Mouse (Mus musculus) hindbrain, embryonic 11.5 days (tissue): ENCODE measurements around the gene Fam222b. TPM values are rescaled to one million over a fixed set of nuclear protein-coding genes. Genes with fewer than 3 reads are reported as not detected.
"Not testable (repeated sequence)": the region's sequence is repeated elsewhere in the genome, so short reads cannot be mapped to it uniquely, and the experiment has no call there.

Experiments used
- ATAC-seq: fragments of 200-750 bp; cut with Nextera tagmentation; 2 replicates; pipeline ENCODE4 v1.8.0; 2017; ENCODE audit warnings: mild to moderate bottlenecking, moderate TSS enrichment, moderate library complexity; ENCODE audit not compliant: low FRiP score
- DNase-seq: peaks from one replicate; pipeline ENCODE4 v3.0.0-alpha.2; 2015; ENCODE audit warnings: low spot score
- H3K27ac ChIP-seq: fragments of 300-500 bp; sonication (generic); 2 replicates; pipeline ENCODE4 v1.5.1; 2014; ENCODE audit warnings: mild to moderate bottlenecking, low read depth, low read length
- H3K27me3 ChIP-seq: fragments of 300-500 bp; sonication (generic); 2 replicates; pipeline ENCODE4 v1.6.1; 2014; ENCODE audit warnings: mild to moderate bottlenecking, low read length, moderate library complexity, mixed read lengths; ENCODE audit not compliant: control insufficient read depth, insufficient read depth
- H3K36me3 ChIP-seq: fragments of 300-500 bp; sonication (generic); 2 replicates; pipeline ENCODE4 v1.6.1; 2014; ENCODE audit warnings: mild to moderate bottlenecking, low read length, moderate library complexity, mixed read lengths; ENCODE audit not compliant: control insufficient read depth, insufficient read depth
- H3K4me1 ChIP-seq: fragments of 300-500 bp; sonication (generic); replicated peaks from 2 replicates; pipeline ENCODE4 v1.6.1; 2014; ENCODE audit warnings: low read length, mixed read lengths; ENCODE audit not compliant: control insufficient read depth, insufficient read depth
- H3K4me2 ChIP-seq: fragments of 300-500 bp; sonication (generic); replicated peaks from 2 replicates; pipeline ENCODE4 v1.6.1; 2014; ENCODE audit warnings: mild to moderate bottlenecking, low read depth, low read length
- H3K4me3 ChIP-seq: fragments of 300-500 bp; sonication (generic); 2 replicates; pipeline ENCODE4 v1.5.1; 2014; ENCODE audit warnings: low read depth, low read length
- H3K9ac ChIP-seq: fragments of 300-500 bp; sonication (generic); 2 replicates; pipeline ENCODE4 v1.6.1; 2014; ENCODE audit warnings: low read depth, low read length
- H3K9me3 ChIP-seq: fragments of 300-500 bp; sonication (generic); 2 replicates; pipeline ENCODE4 v1.6.1; 2016; ENCODE audit warnings: low read length; ENCODE audit not compliant: control insufficient read depth
- WGBS: fragments of 180-500 bp; shearing (Covaris S2); extraction: QIAGEN DNeasy Blood & Tissue Kit; methylation state at CpG from one replicate; pipeline ENCODE4 v1.1.7; 2014; 5-methylcytosine and 5-hydroxymethylcytosine counted together
- polyA plus RNA-seq: library from polyadenylated mRNA; unstranded; fragments of >200 nt; fragmentation: Nextera tagmentation; extraction: Ambion mirVana; gene quantifications from 2 replicates; pipeline ENCODE4 v1.2.1, GENCODE M21; 2014

The Fam222b gene
- polyA plus RNA-seq, 1 experiment from 2014 or later, result 24.4 TPM

DNA sequence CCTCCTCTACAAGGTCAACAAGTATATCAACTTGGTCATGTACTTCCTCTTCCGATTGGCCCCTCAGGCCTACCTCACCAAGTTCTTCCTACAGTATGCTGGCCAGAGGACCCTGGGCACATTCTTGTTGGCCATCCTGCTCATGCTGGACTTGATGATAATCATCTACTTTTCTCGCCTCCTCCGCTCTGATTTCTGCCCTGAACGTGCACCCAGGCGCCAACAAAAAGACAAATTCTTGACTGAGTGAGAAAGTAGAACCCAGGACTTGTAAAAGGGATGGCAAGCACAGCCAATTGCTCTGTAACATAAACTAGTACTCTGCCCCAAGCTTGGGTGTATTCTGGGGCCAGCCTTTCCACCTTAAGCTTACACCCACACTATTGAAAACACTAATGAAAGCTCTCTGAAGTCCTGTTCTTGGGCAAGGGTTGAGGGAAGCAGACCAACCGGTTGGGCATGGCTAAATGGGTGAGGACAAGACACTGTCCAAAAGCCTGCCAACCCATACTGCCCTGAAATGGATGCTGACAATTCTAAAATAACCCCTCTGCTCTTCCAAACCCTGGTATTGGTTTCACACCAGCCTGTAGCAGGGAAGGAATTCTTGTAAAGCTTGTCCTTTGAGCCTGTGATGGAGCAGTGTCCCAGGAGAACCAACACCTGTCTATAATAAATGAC, 85.8 kb downstream of the Fam222b start:
- peaks cover 9% of the 10 kb centered on the region; the same call in 1 of the 2 replicates for H3K36me3 ChIP-seq
- H3K4me2 ChIP-seq, result no peak overlapping the region
- WGBS, result 78% methylated on average over 6 of the region's 6 CpGs
- ATAC-seq (no peak), DNase-seq (no peak)
- no peaks in the 10 kb centered on the region for H3K9me3 ChIP-seq
- H3K9ac ChIP-seq, result no peak overlapping the region
- H3K27me3 ChIP-seq, result no peaks in the 10 kb centered on the region
- H3K4me1 ChIP-seq, result peaks cover 22% of the 10 kb centered on the region
- H3K4me3 ChIP-seq, result no peak overlapping the region
- no peak overlapping the region for H3K27ac ChIP-seq

DNA sequence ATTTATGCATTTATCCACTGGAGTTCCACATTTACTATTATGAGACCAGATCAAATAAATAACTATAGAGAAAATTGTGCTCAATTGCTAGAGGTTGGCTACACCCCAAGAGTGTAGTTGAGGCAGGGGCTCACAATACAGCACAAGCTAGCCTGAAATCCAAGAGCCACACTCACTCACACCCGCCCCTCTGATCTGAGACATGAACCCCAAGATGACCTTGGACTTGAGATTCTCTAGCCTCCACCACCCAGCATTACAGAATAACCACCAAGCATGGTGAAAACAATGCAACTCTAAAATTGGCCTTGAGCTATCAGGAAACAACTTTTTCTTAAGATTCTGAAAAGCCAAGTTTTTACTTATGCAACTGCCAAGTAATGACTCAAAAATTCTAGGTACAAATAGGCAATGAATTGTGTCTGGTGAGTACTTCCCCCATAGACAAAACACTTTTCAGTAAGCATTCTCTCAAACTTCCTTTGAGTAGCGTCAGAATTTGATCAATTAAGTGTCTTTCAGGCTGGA, 87.4 kb downstream of the Fam222b start:
- H3K4me2 ChIP-seq, result peak overlapping the region; percentile 54
- 46% methylated on average over 2 of the region's 2 CpGs for WGBS
- DNase-seq, result no peak
- H3K4me1 ChIP-seq, result peaks cover 21% of the 10 kb centered on the region
- H3K27ac ChIP-seq, result no peak overlapping the region
- H3K36me3 ChIP-seq, result peaks cover 9% of the 10 kb centered on the region; the same call in 1 of the 2 replicates
- ATAC-seq, result no peak
- no peak overlapping the region for H3K9ac ChIP-seq
- H3K9me3 ChIP-seq, result no peaks in the 10 kb centered on the region
- H3K27me3 ChIP-seq, result no peaks in the 10 kb centered on the region
- peak overlapping the region; percentile 88 for H3K4me3 ChIP-seq

DNA sequence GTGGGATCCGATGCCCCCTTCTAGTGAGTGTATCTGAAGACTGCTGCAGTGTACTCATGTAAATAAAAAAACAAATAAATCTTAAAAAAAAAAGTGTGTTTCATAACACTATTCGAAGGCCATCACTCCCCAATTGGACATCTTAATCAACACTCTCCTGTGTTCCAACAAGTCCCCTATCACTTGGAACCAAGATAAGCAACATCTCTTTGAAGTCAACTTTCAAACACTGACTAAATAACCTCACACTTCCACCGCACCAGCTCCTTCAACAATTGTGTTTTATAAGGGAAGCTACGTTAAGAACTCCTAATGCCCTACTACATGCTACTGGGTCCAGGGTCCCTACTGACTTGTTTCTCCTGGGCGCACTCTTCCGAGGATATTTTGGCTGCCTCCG, 88.0 kb downstream of the Fam222b start:
- WGBS, result 9% methylated on average over 7 of the region's 7 CpGs
- Histone ChIP-seq H3K9ac (peak overlapping the region; percentile 91), H3K4me2 (peak overlapping the region; percentile 54), H3K27ac (0 out of 2 replicates have a peak overlapping the region, but pooled peaks have one; percentile 93), H3K36me3 (peaks cover 9% of the 10 kb centered on the region; the same call in 1 of the 2 replicates), H3K4me1 (peaks cover 17% of the 10 kb centered on the region), H3K4me3 (peak overlapping the region; percentile 88), H3K27me3 (no peaks in the 10 kb centered on the region), H3K9me3 (no peaks in the 10 kb centered on the region)
- ATAC-seq (no peak), DNase-seq (no peak)

DNA sequence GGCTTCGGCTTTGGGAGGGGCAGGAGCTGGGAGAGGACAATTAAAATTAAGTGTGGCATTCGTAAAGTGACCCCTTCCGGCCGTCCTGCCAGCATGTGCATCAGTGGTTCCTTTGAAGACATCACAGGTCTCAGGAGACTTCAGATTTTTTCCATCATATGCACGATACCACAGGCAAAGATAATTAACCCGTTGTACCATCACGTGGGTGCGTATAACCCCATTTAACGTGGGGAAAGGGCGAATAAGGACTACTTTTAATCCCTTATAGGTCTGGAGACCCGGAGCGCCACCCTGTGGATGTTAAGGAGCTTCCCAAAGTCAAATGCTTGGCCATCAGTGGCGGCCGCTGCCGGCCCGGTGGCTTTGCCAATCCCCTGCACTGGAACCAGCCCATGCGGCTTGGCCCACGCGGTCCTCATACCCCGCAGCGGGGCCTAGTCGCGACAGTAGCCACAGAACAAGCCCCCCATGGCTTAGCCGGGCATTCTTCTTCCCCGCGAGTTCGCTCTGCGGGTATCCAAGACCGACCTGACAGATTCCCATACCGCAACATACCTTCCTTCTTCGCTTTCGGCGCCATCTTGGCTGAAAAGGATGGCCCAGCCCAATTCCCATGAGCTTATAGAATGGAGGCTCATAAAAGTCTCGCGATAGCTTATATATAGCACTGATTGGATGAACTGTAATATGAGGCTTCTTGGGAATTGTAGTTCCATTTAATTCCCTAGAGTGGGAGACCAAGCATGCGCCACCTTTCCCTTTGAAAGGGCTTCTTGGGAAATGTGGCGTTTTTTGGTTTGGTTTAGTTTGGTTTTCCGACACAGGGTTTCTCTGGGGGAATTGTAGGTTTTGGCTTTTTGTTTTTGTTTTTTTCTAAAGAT, 88.7 kb downstream of the Fam222b start, which contains the start of gene Rpl23a:
Gene Rpl23a, minus strand, starts transcription at position 624 of the 884 bp plus-strand sequence.
- DNase-seq (peak; percentile 89), ATAC-seq (peak; percentile 92)
- WGBS, result under 1% methylated on average over 38 of the region's 38 CpGs
- Histone ChIP-seq H3K9me3 (no peaks in the 10 kb centered on the region), H3K9ac (peak within 1 kb of the TSS; percentile 91), H3K4me1 (peaks cover 14% of the 10 kb centered on the region), H3K27me3 (no peaks in the 10 kb centered on the region), H3K4me3 (peak within 1 kb of the TSS; percentile 88), H3K27ac (peak within 1 kb of the TSS; percentile 93), H3K4me2 (peak within 1 kb of the TSS; percentile 54), H3K36me3 (peaks cover 9% of the 10 kb centered on the region; the same call in 1 of the 2 replicates)

DNA sequence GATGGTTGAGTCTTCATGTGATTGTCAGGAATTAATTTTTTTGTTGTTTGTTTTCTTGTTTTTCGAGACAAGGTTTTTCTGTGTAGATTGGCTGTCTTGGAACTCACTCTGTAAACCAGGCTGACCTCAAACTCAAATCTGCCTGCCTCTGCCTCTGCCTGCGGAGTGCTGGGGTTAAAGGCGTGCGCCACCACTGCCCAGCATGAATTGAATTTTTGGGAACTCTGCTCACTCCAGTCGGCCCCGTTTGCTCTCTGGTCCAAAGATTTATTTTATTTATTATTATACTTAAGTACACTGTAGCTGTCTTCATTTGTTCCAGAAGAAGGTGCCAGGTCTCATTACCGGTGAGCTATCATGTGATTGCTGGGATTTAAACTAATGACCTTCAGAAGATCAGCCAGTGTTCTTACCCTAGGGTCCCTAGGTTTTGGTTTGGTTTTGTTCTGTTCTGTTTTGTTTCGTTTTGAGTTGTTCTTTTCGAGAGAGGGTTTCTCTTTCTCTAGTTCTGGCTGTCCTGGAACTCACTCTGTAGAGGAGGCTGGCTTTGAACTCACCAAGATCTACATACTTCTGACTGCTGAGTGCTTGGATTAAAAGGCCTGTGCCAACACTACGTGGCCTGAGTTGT, 89.5 kb downstream of the Fam222b start:
- 50% methylated on average over 10 of the region's 10 CpGs for WGBS
- Histone ChIP-seq H3K9me3 (no peaks in the 10 kb centered on the region), H3K27me3 (no peaks in the 10 kb centered on the region), H3K4me2 (peak overlapping the region; percentile 54), H3K27ac (no peak overlapping the region), H3K9ac (no peak overlapping the region), H3K4me3 (peak overlapping the region; percentile 88), H3K4me1 (peaks cover 8% of the 10 kb centered on the region), H3K36me3 (peaks cover 9% of the 10 kb centered on the region; the same call in 1 of the 2 replicates)
- DNase-seq, result no peak
- ATAC-seq, result peak; percentile 15

DNA sequence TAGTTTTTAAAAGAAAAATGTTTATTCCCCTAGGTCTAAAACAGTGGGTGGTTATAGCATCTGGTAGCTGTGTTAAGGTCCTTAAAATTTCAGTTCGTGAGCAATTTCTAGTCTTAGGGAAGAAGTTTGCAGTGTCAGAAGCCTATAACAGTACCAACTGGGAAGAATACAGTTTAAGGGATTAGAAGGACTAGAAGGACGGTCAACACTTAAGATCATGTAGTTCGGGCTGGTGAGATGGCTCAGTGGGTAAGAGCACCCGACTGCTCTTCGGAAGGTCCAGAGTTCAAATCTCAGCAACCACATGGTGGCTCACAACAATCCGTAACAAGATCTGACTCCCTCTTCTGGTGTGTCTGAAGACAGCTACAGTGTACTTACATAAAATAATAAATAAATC, 90.2 kb downstream of the Fam222b start:
- not testable (repeated sequence) for H3K27ac ChIP-seq, H3K4me1 ChIP-seq, DNase-seq, H3K27me3 ChIP-seq, H3K9ac ChIP-seq, H3K4me3 ChIP-seq, H3K4me2 ChIP-seq, ATAC-seq, H3K36me3 ChIP-seq, H3K9me3 ChIP-seq
- WGBS, result 96% methylated on average over 6 of the region's 6 CpGs

DNA sequence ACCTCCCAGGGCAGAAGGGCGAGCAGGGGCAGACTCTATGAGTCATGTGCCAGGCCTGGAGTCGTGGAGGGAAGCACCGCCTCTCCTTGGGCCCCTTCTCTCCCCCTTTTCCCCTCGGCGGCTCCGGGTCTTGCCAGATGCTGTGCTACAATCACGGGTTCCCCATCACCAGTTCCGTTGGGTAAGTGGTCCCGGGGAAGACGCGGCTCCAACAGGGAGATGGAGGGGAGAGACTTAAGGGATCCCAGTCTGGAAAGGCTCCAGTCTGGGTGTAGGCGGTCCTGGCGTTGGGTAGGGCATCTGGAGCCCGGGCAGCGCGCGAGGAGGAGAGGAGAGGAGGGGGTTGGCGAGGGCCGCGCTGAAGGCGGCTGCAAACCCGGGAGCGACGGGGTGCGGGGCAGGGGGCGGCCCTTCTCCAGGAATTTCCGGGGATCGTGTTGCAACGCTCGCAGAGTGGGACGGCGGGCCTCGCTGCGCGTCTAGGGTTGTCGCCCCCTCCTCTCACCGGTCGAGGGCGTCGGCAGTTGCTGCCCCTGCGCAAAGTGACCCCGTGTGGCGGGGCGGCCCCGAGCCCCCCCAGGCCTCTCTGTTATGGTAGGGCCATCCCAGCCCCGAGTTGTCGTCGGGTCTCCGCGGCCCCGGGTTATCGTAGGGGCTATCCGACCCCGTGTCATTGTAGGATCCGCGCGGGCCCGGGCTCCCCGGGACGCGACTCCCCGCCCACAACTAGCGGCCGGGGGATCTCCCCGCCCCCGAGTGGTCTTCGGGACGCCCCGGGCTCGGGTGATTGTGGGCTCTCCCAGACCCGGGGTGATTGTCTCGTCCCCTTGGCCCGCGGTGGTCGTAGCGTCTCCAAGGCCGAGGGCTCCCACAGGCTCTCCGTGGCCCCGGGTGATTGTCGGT, 94.1 kb downstream of the Fam222b start, which contains the start of gene Rab34:
Gene Rab34, plus strand, starts transcription at position 100 of the 903 bp plus-strand sequence.
- H3K9me3 ChIP-seq, result no peaks in the 10 kb centered on the region
- DNase-seq (peak; percentile 82), ATAC-seq (peak; percentile 75)
- H3K4me3 ChIP-seq, result peak within 1 kb of the TSS; percentile 72
- H3K36me3 ChIP-seq, result 0 out of 2 replicates have a peak, but pooled peaks cover 2% of the 10 kb centered on the region
- WGBS, result 0% methylated on average over 72 of the region's 80 CpGs
- H3K27me3 ChIP-seq, result no peaks in the 10 kb centered on the region
- 0 out of 2 replicates have a peak, but pooled peaks cover 2% of the 10 kb centered on the region for H3K4me1 ChIP-seq
- H3K27ac ChIP-seq, result peak within 1 kb of the TSS; percentile 94
- peak within 1 kb of the TSS; percentile 84 for H3K9ac ChIP-seq
- H3K4me2 ChIP-seq, result peak within 1 kb of the TSS; percentile 76
